Mouse (Mus musculus) brain, embryonic 14.5 days (tissue): ENCODE results near the gene U2af1l4. TPM values are rescaled to one million over a fixed set of nuclear protein-coding genes. Genes with fewer than 3 reads are reported as not detected.

Source experiments
- DNase-seq: peaks from one replicate; pipeline ENCODE4 v3.0.0-alpha.2; 2011; ENCODE audit warnings: low read depth
- CTCF ChIP-seq: fragments of 200-500 bp; IDR thresholded peaks from 2 replicates; pipeline ENCODE4 v1.5.1; 2012; ENCODE audit warnings: inconsistent platforms, mild to moderate bottlenecking, moderate library complexity, borderline replicate concordance; ENCODE audit not compliant: insufficient read depth, insufficient read length; ENCODE audit errors: extremely low read depth
- POLR2A ChIP-seq: fragments of 200-500 bp; IDR thresholded peaks from 2 replicates; pipeline ENCODE4 v1.6.1; 2012; ENCODE audit warnings: mild to moderate bottlenecking, inconsistent platforms, borderline replicate concordance; ENCODE audit not compliant: poor library complexity, insufficient read depth, insufficient read length, severe bottlenecking; ENCODE audit errors: extremely low read depth
- polyA plus RNA-seq: library from polyadenylated mRNA; depleted of rRNA; stranded (reverse); fragments of >200 nt; gene quantifications from 2 replicates; pipeline ENCODE4 v1.2.3, GENCODE M21; 2012; rRNA removed

Gene U2af1l4
- polyA plus RNA-seq, 1 experiment, result 69.3 TPM

- DNase-seq, result no peak
- TF ChIP-seq CTCF (no peak), POLR2A (no peak)
Measured at GRCm38 (mm10) chr7:30604944-30605343, 41.8 kb downstream of the U2af1l4 start.

DNA sequence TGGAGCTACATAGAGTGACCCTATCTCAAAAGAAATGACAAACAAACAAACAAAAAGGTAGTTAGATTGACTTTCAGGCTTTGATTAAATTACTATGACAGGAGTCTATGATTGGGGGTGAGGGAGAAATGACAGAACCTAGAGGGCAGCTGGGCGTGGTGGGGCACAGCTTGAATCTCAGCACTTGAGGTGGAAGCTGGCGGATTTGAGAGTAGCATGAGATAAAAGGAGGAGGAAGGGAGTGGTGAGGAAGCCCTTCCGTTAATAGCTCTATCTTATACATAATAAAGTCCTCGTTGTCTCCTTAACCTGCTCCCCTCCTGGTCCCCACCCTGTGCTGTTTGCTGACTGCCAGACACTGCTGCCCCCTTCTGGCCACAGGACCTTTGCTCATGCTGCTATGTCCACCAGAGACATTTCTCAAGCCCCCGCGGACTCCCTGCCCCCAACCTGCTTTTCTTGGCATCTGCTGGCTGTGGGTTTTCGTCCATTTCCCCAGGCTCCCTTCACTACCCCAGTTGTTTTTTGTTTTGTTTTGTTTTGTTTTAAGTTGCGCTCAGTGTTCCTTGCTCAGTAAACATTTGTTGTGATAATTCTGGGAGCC lies 44.7 kb downstream of the U2af1l4 start:
- DNase-seq, result peak; percentile 67
- TF ChIP-seq POLR2A (no peak), CTCF (peak; percentile 66)

DNA sequence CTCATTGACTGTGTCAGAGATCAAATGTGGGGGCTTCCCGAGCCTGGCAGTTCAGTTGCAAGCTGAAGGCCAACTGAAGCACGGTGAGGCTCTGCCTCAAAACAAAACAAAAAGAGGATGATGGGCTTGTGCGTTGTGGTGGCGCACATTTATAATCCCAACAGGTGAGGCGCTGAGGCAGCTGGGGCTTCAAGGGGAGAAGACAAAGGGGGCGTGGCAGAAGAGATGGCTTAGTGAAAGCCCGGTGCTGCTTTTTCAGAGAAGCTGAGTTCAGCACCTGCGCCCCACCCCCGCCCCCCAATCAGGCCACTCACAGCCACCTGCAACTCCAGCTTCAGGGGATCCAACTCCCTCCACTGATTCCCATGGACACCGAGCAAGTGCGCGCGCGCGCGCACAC lies 45.4 kb downstream of the U2af1l4 start:
- TF ChIP-seq CTCF, result no peak
- no peak for TF ChIP-seq POLR2A
- no peak for DNase-seq

GRCm38 (mm10) chr7:30610043-30610442 lies 46.9 kb downstream of the U2af1l4 start:
- TF ChIP-seq CTCF (no peak), POLR2A (no peak)
- DNase-seq, result no peak

- no peak for TF ChIP-seq POLR2A
- TF ChIP-seq CTCF, result no peak
- DNase-seq, result no peak
Measured at GRCm38 (mm10) chr7:30612654-30613402, 49.7 kb downstream of the U2af1l4 start, which contains the start of gene Upk1a. Upk1a (minus strand) TSS chr7:30612847.

DNA sequence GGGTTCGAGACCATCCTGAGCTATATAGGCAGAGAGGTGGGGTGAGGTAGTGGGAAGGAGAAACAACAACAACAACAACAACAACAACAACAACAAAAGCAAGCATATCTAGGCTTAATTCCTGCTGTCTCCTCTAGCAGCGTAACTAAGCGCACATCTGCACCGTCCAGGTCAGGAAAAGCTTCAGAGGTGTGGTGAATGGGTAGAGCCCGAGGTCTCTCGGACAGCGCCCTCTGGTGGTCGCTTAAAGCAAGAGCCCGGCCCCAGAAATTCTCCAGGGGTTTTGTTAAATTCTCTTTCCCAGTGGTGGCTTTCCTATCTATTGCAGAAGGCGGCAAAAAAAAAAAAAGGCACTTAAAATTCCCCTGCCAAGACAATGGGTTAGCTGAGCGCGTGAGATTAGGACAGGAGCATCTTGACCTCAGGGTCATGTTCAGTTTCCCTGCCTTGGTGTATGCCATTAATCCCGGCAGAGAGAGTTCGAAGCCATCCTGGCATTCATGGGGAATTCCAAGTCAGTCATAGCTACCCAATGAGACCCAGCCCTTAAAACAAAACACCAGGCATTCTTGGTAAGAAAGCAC lies 50.5 kb downstream of the U2af1l4 start:
- TF ChIP-seq POLR2A (no peak), CTCF (peak; percentile 71)
- peak; percentile 50 for DNase-seq

DNA sequence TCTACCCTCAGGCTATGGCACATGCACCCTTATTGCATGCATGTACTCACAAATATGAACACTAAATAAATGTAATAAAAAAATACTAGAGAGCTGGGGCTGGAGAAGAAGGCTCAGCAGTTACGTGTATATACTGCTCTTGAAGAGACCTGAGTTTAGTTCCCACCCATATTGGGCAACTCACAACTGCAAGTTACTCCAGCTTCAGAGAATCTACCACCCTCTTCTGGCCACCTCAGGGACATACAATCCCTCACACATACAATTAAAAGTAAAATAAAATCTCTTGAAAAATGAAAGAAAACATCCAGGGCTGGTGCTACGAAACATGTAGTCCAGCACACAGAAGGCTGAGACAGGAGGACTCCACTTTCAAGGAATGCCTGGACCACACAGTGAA lies 51.4 kb downstream of the U2af1l4 start:
- TF ChIP-seq CTCF (peak; percentile 7; the same call in 1 of the 2 replicates), POLR2A (no peak)
- peak; percentile 33 for DNase-seq

Other genes with a start within 250 kb of the U2af1l4 start
- 28.5 and 36.3 TPM in 2 replicates for gene Syne4, start 248.5 kb upstream of the U2af1l4 start, polyA plus RNA-seq
- gene E130208F15Rik, start 241.6 kb upstream of the U2af1l4 start, polyA plus RNA-seq, result 0.36 and 0.37 TPM in 2 replicates
- 17.6 and 24.7 TPM in 2 replicates for gene Sdhaf1, start 239.4 kb upstream of the U2af1l4 start, polyA plus RNA-seq
- gene Lrfn3, start 200.5 kb upstream of the U2af1l4 start, polyA plus RNA-seq, result 29.1 and 39.2 TPM in 2 replicates
- 21.7 and 27.8 TPM in 2 replicates for gene Tyrobp, start 149.5 kb upstream of the U2af1l4 start, polyA plus RNA-seq
- gene Hcst, start 143.4 kb upstream of the U2af1l4 start, polyA plus RNA-seq, result 0.90 and 1.4 TPM in 2 replicates
- 2.3 and 3.6 TPM in 2 replicates for gene Nfkbid, start 141.6 kb upstream of the U2af1l4 start, polyA plus RNA-seq
- gene Aplp1, start 117.8 kb upstream of the U2af1l4 start, polyA plus RNA-seq, result 571 and 616 TPM in 2 replicates
- 0.85 and 3.3 TPM in 2 replicates for gene Kirrel2, start 105.6 kb upstream of the U2af1l4 start, polyA plus RNA-seq
- 1.2 and 3.2 TPM in 2 replicates for gene Nphs1, start 105.0 kb upstream of the U2af1l4 start, polyA plus RNA-seq
- gene Prodh2, start 69.7 kb upstream of the U2af1l4 start, polyA plus RNA-seq, result 0.05 and 0.26 TPM in 2 replicates
- gene Arhgap33, start 28.2 kb upstream of the U2af1l4 start, polyA plus RNA-seq, result 241 and 276 TPM in 2 replicates
- gene Hspb6, start 11.1 kb upstream of the U2af1l4 start, polyA plus RNA-seq, result 8.4 and 8.7 TPM in 2 replicates
- 24.1 and 27.9 TPM in 2 replicates for gene Proser3, start 11.0 kb upstream of the U2af1l4 start, polyA plus RNA-seq
- 45.1 and 53.9 TPM in 2 replicates for gene Lin37, start 3.5 kb upstream of the U2af1l4 start, polyA plus RNA-seq
- 4.9 and 8.7 TPM in 2 replicates for gene Gm49396, start within 50 bp of the U2af1l4 start, polyA plus RNA-seq
- 102 and 154 TPM in 2 replicates for gene Psenen, start 326 bp downstream of the U2af1l4 start, polyA plus RNA-seq
- gene Igflr1, start 2.1 kb downstream of the U2af1l4 start, polyA plus RNA-seq, result 6.5 and 8.7 TPM in 2 replicates
- gene Kmt2b, start 25.4 kb downstream of the U2af1l4 start, polyA plus RNA-seq, result 69.7 and 72.2 TPM in 2 replicates
- 0.37 and 0.47 TPM in 2 replicates for gene Zbtb32, start 35.6 kb downstream of the U2af1l4 start, polyA plus RNA-seq
- gene Upk1a, start 49.5 kb downstream of the U2af1l4 start, polyA plus RNA-seq, result 2.7 and 3.9 TPM in 2 replicates
- 823 and 962 TPM in 2 replicates for gene Cox6b1, start 62.9 kb downstream of the U2af1l4 start, polyA plus RNA-seq
- gene Etv2, start 72.6 kb downstream of the U2af1l4 start, polyA plus RNA-seq, result not detected in 2 replicates
- gene Rbm42, start 87.0 kb downstream of the U2af1l4 start, polyA plus RNA-seq, result 91.6 and 103 TPM in 2 replicates
- 21.9 and 36.6 TPM in 2 replicates for gene Haus5, start 101.7 kb downstream of the U2af1l4 start, polyA plus RNA-seq
- gene Pmis2, start 108.3 kb downstream of the U2af1l4 start, polyA plus RNA-seq, result not detected in 2 replicates
- gene 2200002J24Rik, start 135.6 kb downstream of the U2af1l4 start, polyA plus RNA-seq, result 0.32 TPM in 1 of 2 replicates, not detected in the other
- 1.7 and 2.4 TPM in 2 replicates for gene Atp4a, start 148.9 kb downstream of the U2af1l4 start, polyA plus RNA-seq
- 187 and 251 TPM in 2 replicates for gene Tmem147, start 166.2 kb downstream of the U2af1l4 start, polyA plus RNA-seq
- 0.50 TPM in 1 of 2 replicates, not detected in the other for gene Gapdhs, start 180.4 kb downstream of the U2af1l4 start, polyA plus RNA-seq
- gene Sbsn, start 188.2 kb downstream of the U2af1l4 start, polyA plus RNA-seq, result 5.1 and 8.8 TPM in 2 replicates
- gene Dmkn, start 200.5 kb downstream of the U2af1l4 start, polyA plus RNA-seq, result 3.5 and 14.2 TPM in 2 replicates
- gene Krtdap, start 224.6 kb downstream of the U2af1l4 start, polyA plus RNA-seq, result 5.6 and 30.7 TPM in 2 replicates